Mouse (Mus musculus): Measurements from ENCODE around the gene Selenoh. TPM values are rescaled to one million over a fixed set of nuclear protein-coding genes. Genes with fewer than 3 reads are reported as not detected.

Selenoh gene
- polyA plus RNA-seq, 1 experiment from 2014 or later, result 90.7 TPM

- no peak overlapping the region for H3K27ac ChIP-seq (ENCODE audit: low read depth, low read length)
- H3K4me3 ChIP-seq (ENCODE audit: low read depth, low read length), result no peak overlapping the region
- 65% methylated on average over 5 of the region's 5 CpGs for WGBS
- TF ChIP-seq CTCF (IDR thresholded peaks at IDR 0.05; ENCODE audit: low read depth), result no peak
- H3K4me1 ChIP-seq (replicated peaks; ENCODE audit: control insufficient read depth, insufficient read depth, low read length), result no peaks in the 10 kb centered on the region
- peaks cover 40% of the 10 kb centered on the region for H3K36me3 ChIP-seq (ENCODE audit: control insufficient read depth, insufficient read depth)
- H3K27me3 ChIP-seq (replicated peaks; ENCODE audit: control insufficient read depth, insufficient read depth, low read length), result no peaks in the 10 kb centered on the region
- no peaks in the 10 kb centered on the region for H3K9me3 ChIP-seq (ENCODE audit: control insufficient read depth)
- no peak overlapping the region for H3K9ac ChIP-seq (ENCODE audit: low read depth, low read length)
- H3K4me2 ChIP-seq (replicated peaks; ENCODE audit: low read depth), result no peak overlapping the region
- no peak for ATAC-seq
These were observed 24.6 kb upstream of the Selenoh start for GRCm38 (mm10) chr2:84695007-84695695.

GRCm38 (mm10) chr2:84690050-84690449, 19.5 kb upstream of the Selenoh start:
- Histone ChIP-seq H3K9ac (ENCODE audit: low read depth, low read length) (no peak overlapping the region), H3K4me1 (replicated peaks; ENCODE audit: control insufficient read depth, insufficient read depth, low read length) (no peaks in the 10 kb centered on the region), H3K27me3 (replicated peaks; ENCODE audit: control insufficient read depth, insufficient read depth, low read length) (no peaks in the 10 kb centered on the region), H3K27ac (ENCODE audit: low read depth, low read length) (no peak overlapping the region), H3K4me3 (ENCODE audit: low read depth, low read length) (no peak overlapping the region), H3K4me2 (replicated peaks; ENCODE audit: low read depth) (no peak overlapping the region), H3K9me3 (ENCODE audit: control insufficient read depth) (no peaks in the 10 kb centered on the region), H3K36me3 (ENCODE audit: control insufficient read depth, insufficient read depth) (peaks cover 72% of the 10 kb centered on the region)
- no peak for ATAC-seq
- WGBS, result 91% methylated on average over 12 of the region's 12 CpGs
- no peak for TF ChIP-seq CTCF (IDR thresholded peaks at IDR 0.05; ENCODE audit: low read depth)

GRCm38 (mm10) chr2:84688080-84688844, 17.7 kb upstream of the Selenoh start:
- H3K4me1 ChIP-seq (replicated peaks; ENCODE audit: control insufficient read depth, insufficient read depth, low read length), result no peaks in the 10 kb centered on the region
- H3K4me3 ChIP-seq (ENCODE audit: low read depth, low read length), result no peak overlapping the region
- no peak for TF ChIP-seq CTCF (IDR thresholded peaks at IDR 0.05; ENCODE audit: low read depth)
- WGBS, result 85% methylated on average over 2 of the region's 2 CpGs
- H3K9ac ChIP-seq (ENCODE audit: low read depth, low read length), result no peak overlapping the region
- H3K27ac ChIP-seq (ENCODE audit: low read depth, low read length), result no peak overlapping the region
- H3K36me3 ChIP-seq (ENCODE audit: control insufficient read depth, insufficient read depth), result peaks cover 65% of the 10 kb centered on the region
- ATAC-seq, result no peak
- no peaks in the 10 kb centered on the region for H3K27me3 ChIP-seq (replicated peaks; ENCODE audit: control insufficient read depth, insufficient read depth, low read length)
- no peak overlapping the region for H3K4me2 ChIP-seq (replicated peaks; ENCODE audit: low read depth)
- no peaks in the 10 kb centered on the region for H3K9me3 ChIP-seq (ENCODE audit: control insufficient read depth)

GRCm38 (mm10) chr2:84682605-84683183, 12.1 kb upstream of the Selenoh start:
- no peak overlapping the region for H3K9ac ChIP-seq (ENCODE audit: low read depth, low read length)
- H3K9me3 ChIP-seq (ENCODE audit: control insufficient read depth), result no peaks in the 10 kb centered on the region
- 43% methylated on average over 6 of the region's 6 CpGs for WGBS
- no peak overlapping the region for H3K27ac ChIP-seq (ENCODE audit: low read depth, low read length)
- H3K4me1 ChIP-seq (replicated peaks; ENCODE audit: control insufficient read depth, insufficient read depth, low read length), result no peaks in the 10 kb centered on the region
- ATAC-seq, result no peak
- H3K36me3 ChIP-seq (ENCODE audit: control insufficient read depth, insufficient read depth), result peaks cover 19% of the 10 kb centered on the region
- H3K4me3 ChIP-seq (ENCODE audit: low read depth, low read length), result no peak overlapping the region
- TF ChIP-seq CTCF (IDR thresholded peaks at IDR 0.05; ENCODE audit: low read depth), result no peak
- 0 out of 2 replicates have a peak overlapping the region, but pooled peaks have one; percentile 4 for H3K4me2 ChIP-seq (replicated peaks; ENCODE audit: low read depth)
- no peaks in the 10 kb centered on the region for H3K27me3 ChIP-seq (replicated peaks; ENCODE audit: control insufficient read depth, insufficient read depth, low read length)

- no peak for TF ChIP-seq CTCF (IDR thresholded peaks at IDR 0.05; ENCODE audit: low read depth)
These were observed 8.4 kb upstream of the Selenoh start, which contains the start of gene Tmx2 for GRCm38 (mm10) chr2:84679016-84679415. Gene Tmx2, minus strand, starts transcription at chr2:84679140.

More at GRCm38 (mm10) chr2:84679016-84679415, 8.4 kb upstream of the Selenoh start, which contains the start of gene Tmx2:
- peaks cover 9% of the 10 kb centered on the region; the same call in 1 of the 2 replicates for H3K36me3 ChIP-seq (ENCODE audit: control insufficient read depth, insufficient read depth)
- H3K4me1 ChIP-seq (replicated peaks; ENCODE audit: control insufficient read depth, insufficient read depth, low read length), result no peaks in the 10 kb centered on the region; the same call in 1 of the 2 replicates
- H3K9me3 ChIP-seq (ENCODE audit: control insufficient read depth), result no peaks in the 10 kb centered on the region
- peak within 1 kb of the TSS; percentile 77 for H3K4me2 ChIP-seq (replicated peaks; ENCODE audit: low read depth)
- WGBS, result 8% methylated on average over 8 of the region's 8 CpGs
- H3K27ac ChIP-seq (ENCODE audit: low read depth, low read length), result peak within 1 kb of the TSS; percentile 68
- H3K4me3 ChIP-seq (ENCODE audit: low read depth, low read length), result peak within 1 kb of the TSS; percentile 74
- no peak for ATAC-seq
- H3K27me3 ChIP-seq (replicated peaks; ENCODE audit: control insufficient read depth, insufficient read depth, low read length), result no peaks in the 10 kb centered on the region
- peak within 1 kb of the TSS; percentile 62 for H3K9ac ChIP-seq (ENCODE audit: low read depth, low read length)
